Mouse (Mus musculus): ENCODE results near the gene Ak4.

- TF ChIP-seq MAFK (IDR thresholded peaks at IDR 0.05; ENCODE audit: insufficient read depth, low read depth, low read length) = no peak
- TF ChIP-seq CHD2 (IDR thresholded peaks at IDR 0.05; ENCODE audit: low read depth, low read length) = no peak
- no peak for TF ChIP-seq ZNF384 (IDR thresholded peaks at IDR 0.05; ENCODE audit: low read depth, low read length)
- TF ChIP-seq ZC3H11A (IDR thresholded peaks at IDR 0.05; ENCODE audit: borderline replicate concordance, low read depth, low read length) = no peak
These were observed 10.9 kb downstream of the Ak4 start for GRCm38 (mm10) chr4:101430000-101430399.

Data from ES-E14 (cell line).